15 mouse cellular contexts compared by ENCODE assay signal in genomic region chr2:19057859-19058258, GRCm38 (mm10). TPM values are rescaled to one million over a fixed set of nuclear protein-coding genes. Genes with fewer than 3 reads are reported as not detected.
DNase-seq lines count a peak whose midpoint lies in the region.
"Had no signal": no experiment of that assay in that cellular context is flagged by ENCODE, and none has a peak within 500 bp of the region (broad histone marks: within the 10 kb centered on the region; RNA-seq: fewer than 3 reads in every experiment).

No protein-coding gene starts in this region.

- DNase-seq in heart, adult 11 months, result peak; percentile 69
- no peak for DNase-seq in heart, adult 18-20 months
- peak; percentile 35 for DNase-seq in thymus, postnatal 14 days
- no peak for DNase-seq in thymus, postnatal 4 days
- peak; percentile 22 for DNase-seq in induced T-regulatory cell, adult 2 months (ENCODE audit: low read depth)
- peak; percentile 11 to 32 for DNase-seq in thymus, postnatal 36 days
- DNase-seq in cerebellum, adult 8-10 months, result no peak
- DNase-seq in adrenal gland, adult 18-20 months (ENCODE audit: low spot score in 2 of 2), result no peak
- DNase-seq: adrenal gland, postnatal 25 days; cerebellum, postnatal 10 days; heart, postnatal 36 days; liver, embryonic 13.5 days; lung, embryonic 14.5 days; lung, postnatal 36 days had no signal

RNA-seq across cellular contexts. Expression of gene 4930426L09Rik, which starts 59.7 kb away (rescaled TPM):
- total RNA-seq in heart, adult 18-20 months (2021), result not detected
- total RNA-seq in adrenal gland, adult 18-20 months (2021), result 1 to 10 TPM in 1 of 2 experiments, under 1 TPM in 1; 0.96 to 1.2 TPM
- total RNA-seq: gastrocnemius, adult 18-20 months had no signal

RNA-seq across cellular contexts. Expression of gene Pip4k2a, which starts 59.9 kb away (rescaled TPM):
- total RNA-seq in heart, adult 18-20 months (2021), result 1 to 10 TPM; 6.3 to 7.7 TPM
- total RNA-seq in adrenal gland, adult 18-20 months (2021), result 10 to 100 TPM; 19.4 to 40.7 TPM

Comparison
In these comparisons a context has a peak if more than half of its experiments do, and no peak if none do; other contexts are left out.
1. DNase-seq: peak in heart, adult 11 months (single experiment), thymus, postnatal 14 days (single experiment), induced T-regulatory cell, adult 2 months (single experiment) and thymus, postnatal 36 days (2 of 2); none in heart, adult 18-20 months (0 of 2), thymus, postnatal 4 days (single experiment), cerebellum, adult 8-10 months (single experiment) and adrenal gland, adult 18-20 months (0 of 2).